Mouse (Mus musculus): ENCODE data around the gene Cavin1. TPM values are rescaled to one million over a fixed set of nuclear protein-coding genes. Genes with fewer than 3 reads are reported as not detected.

Gene Cavin1
- polyA plus RNA-seq, 1 experiment from 2014 or later: 692 TPM

GRCm38 (mm10) chr11:100983125-100983777 is 12.6 kb upstream of the Cavin1 start:
- peak overlapping the region; percentile 47; the same call in 1 of the 2 replicates for H3K27ac ChIP-seq (ENCODE audit: low read length)
- peak overlapping the region; percentile 16; the same call in 1 of the 2 replicates for H3K9ac ChIP-seq (replicated peaks; ENCODE audit: low read depth)
- peak overlapping the region; percentile 56 for H3K4me2 ChIP-seq (replicated peaks; ENCODE audit: low read depth, low read length)
- H3K36me3 ChIP-seq (ENCODE audit: insufficient read depth, low read length): no peaks in the 10 kb centered on the region
- peak overlapping the region; percentile 33 for H3K4me3 ChIP-seq (ENCODE audit: low read depth, low read length)
- TF ChIP-seq EP300 (IDR thresholded peaks at IDR 0.05) (0 out of 2 replicates have a peak, but pooled peaks have one; percentile 23), CTCF (IDR thresholded peaks at IDR 0.05) (peak; percentile 93)
- 3% methylated on average over 20 of the region's 20 CpGs for WGBS
- no peaks in the 10 kb centered on the region for H3K9me3 ChIP-seq (ENCODE audit: low read length)
- H3K4me1 ChIP-seq (ENCODE audit: insufficient read depth, low read depth, low read length): peaks cover 6% of the 10 kb centered on the region
- H3K27me3 ChIP-seq (replicated peaks; ENCODE audit: insufficient read depth, low read length): no peaks in the 10 kb centered on the region
- ATAC-seq (peak; percentile 79), DNase-seq (ENCODE audit: low spot score) (peak; percentile 87)

- WGBS: 37% methylated on average over 8 of the region's 8 CpGs
- Histone ChIP-seq H3K27ac (ENCODE audit: low read length) (no peak overlapping the region), H3K4me1 (ENCODE audit: insufficient read depth, low read depth, low read length) (peaks cover 6% of the 10 kb centered on the region), H3K4me2 (replicated peaks; ENCODE audit: low read depth, low read length) (no peak overlapping the region), H3K36me3 (ENCODE audit: insufficient read depth, low read length) (no peaks in the 10 kb centered on the region), H3K9me3 (ENCODE audit: low read length) (no peaks in the 10 kb centered on the region), H3K9ac (replicated peaks; ENCODE audit: low read depth) (no peak overlapping the region), H3K27me3 (replicated peaks; ENCODE audit: insufficient read depth, low read length) (no peaks in the 10 kb centered on the region), H3K4me3 (ENCODE audit: low read depth, low read length) (no peak overlapping the region)
- no peak for DNase-seq (ENCODE audit: low spot score)
- ATAC-seq: no peak
- TF ChIP-seq EP300 (IDR thresholded peaks at IDR 0.05) (no peak), CTCF (IDR thresholded peaks at IDR 0.05) (peak; percentile 40)
Observed at GRCm38 (mm10) chr11:100982087-100982486, 11.4 kb upstream of the Cavin1 start.

GRCm38 (mm10) chr11:100981236-100981635 is 10.5 kb upstream of the Cavin1 start:
- H3K36me3 ChIP-seq (ENCODE audit: insufficient read depth, low read length): no peaks in the 10 kb centered on the region
- peaks cover 6% of the 10 kb centered on the region for H3K4me1 ChIP-seq (ENCODE audit: insufficient read depth, low read depth, low read length)
- TF ChIP-seq CTCF (IDR thresholded peaks at IDR 0.05): no peak
- TF ChIP-seq EP300 (IDR thresholded peaks at IDR 0.05): no peak
- no peaks in the 10 kb centered on the region for H3K9me3 ChIP-seq (ENCODE audit: low read length)
- no peak for DNase-seq (ENCODE audit: low spot score)
- no peak overlapping the region for H3K4me2 ChIP-seq (replicated peaks; ENCODE audit: low read depth, low read length)
- H3K4me3 ChIP-seq (ENCODE audit: low read depth, low read length): no peak overlapping the region
- WGBS: 50% methylated on average over 3 of the region's 3 CpGs
- no peaks in the 10 kb centered on the region for H3K27me3 ChIP-seq (replicated peaks; ENCODE audit: insufficient read depth, low read length)
- H3K9ac ChIP-seq (replicated peaks; ENCODE audit: low read depth): no peak overlapping the region
- no peak overlapping the region for H3K27ac ChIP-seq (ENCODE audit: low read length)
- ATAC-seq: no peak

GRCm38 (mm10) chr11:100980438-100980837 is 9.8 kb upstream of the Cavin1 start:
- Histone ChIP-seq H3K4me3 (ENCODE audit: low read depth, low read length) (no peak overlapping the region), H3K4me1 (ENCODE audit: insufficient read depth, low read depth, low read length) (peaks cover 6% of the 10 kb centered on the region), H3K36me3 (ENCODE audit: insufficient read depth, low read length) (no peaks in the 10 kb centered on the region), H3K9me3 (ENCODE audit: low read length) (no peaks in the 10 kb centered on the region), H3K27me3 (replicated peaks; ENCODE audit: insufficient read depth, low read length) (no peaks in the 10 kb centered on the region), H3K27ac (ENCODE audit: low read length) (peak overlapping the region; percentile 51), H3K4me2 (replicated peaks; ENCODE audit: low read depth, low read length) (no peak overlapping the region), H3K9ac (replicated peaks; ENCODE audit: low read depth) (no peak overlapping the region)
- TF ChIP-seq CTCF (IDR thresholded peaks at IDR 0.05) (no peak), EP300 (IDR thresholded peaks at IDR 0.05) (no peak)
- 79% methylated on average over 1 of the region's 1 CpGs for WGBS
- DNase-seq (ENCODE audit: low spot score) (no peak), ATAC-seq (no peak)

- DNase-seq (ENCODE audit: low spot score): peak; percentile 95
- Histone ChIP-seq H3K9ac (replicated peaks; ENCODE audit: low read depth) (no peak overlapping the region), H3K36me3 (ENCODE audit: insufficient read depth, low read length) (no peaks in the 10 kb centered on the region), H3K9me3 (ENCODE audit: low read length) (no peaks in the 10 kb centered on the region), H3K4me1 (ENCODE audit: insufficient read depth, low read depth, low read length) (peaks cover 6% of the 10 kb centered on the region), H3K27me3 (replicated peaks; ENCODE audit: insufficient read depth, low read length) (no peaks in the 10 kb centered on the region), H3K4me2 (replicated peaks; ENCODE audit: low read depth, low read length) (no peak overlapping the region; the same call in 1 of the 2 replicates), H3K4me3 (ENCODE audit: low read depth, low read length) (no peak overlapping the region), H3K27ac (ENCODE audit: low read length) (peak overlapping the region; percentile 51)
- WGBS: 10% methylated on average over 8 of the region's 8 CpGs
- peak; percentile 88 for ATAC-seq
- TF ChIP-seq CTCF (IDR thresholded peaks at IDR 0.05) (no peak), EP300 (IDR thresholded peaks at IDR 0.05) (peak; percentile 83)
Observed at GRCm38 (mm10) chr11:100979887-100980286, 9.2 kb upstream of the Cavin1 start.

- H3K4me1 ChIP-seq (ENCODE audit: insufficient read depth, low read depth, low read length): peaks cover 9% of the 10 kb centered on the region
- no peaks in the 10 kb centered on the region for H3K27me3 ChIP-seq (replicated peaks; ENCODE audit: insufficient read depth, low read length)
- H3K9me3 ChIP-seq (ENCODE audit: low read length): no peaks in the 10 kb centered on the region
- 46% methylated on average over 7 of the region's 7 CpGs for WGBS
- H3K36me3 ChIP-seq (ENCODE audit: insufficient read depth, low read length): no peaks in the 10 kb centered on the region
- TF ChIP-seq EP300 (IDR thresholded peaks at IDR 0.05): no peak
- no peak for TF ChIP-seq CTCF (IDR thresholded peaks at IDR 0.05)
- ATAC-seq (no peak), DNase-seq (ENCODE audit: low spot score) (peak; percentile 73)
- H3K9ac ChIP-seq (replicated peaks; ENCODE audit: low read depth): no peak overlapping the region
- H3K4me3 ChIP-seq (ENCODE audit: low read depth, low read length): no peak overlapping the region
- H3K27ac ChIP-seq (ENCODE audit: low read length): no peak overlapping the region
- H3K4me2 ChIP-seq (replicated peaks; ENCODE audit: low read depth, low read length): no peak overlapping the region
Observed at GRCm38 (mm10) chr11:100975241-100975640, 4.6 kb upstream of the Cavin1 start.
